Mouse (Mus musculus) stomach, embryonic 16.5 days (tissue): ENCODE results near the gene Mtch1. TPM values are rescaled to one million over a fixed set of nuclear protein-coding genes. Genes with fewer than 3 reads are reported as not detected.
A peak's percentile ranks its signal among the peaks of the same experiment; 100 is the strongest.
"Not testable (repeated sequence)": the region's sequence is repeated elsewhere in the genome, so short reads cannot be mapped to it uniquely, and the experiment has no call there.

Experiments
- ATAC-seq: fragments of 200-750 bp; cut with Nextera tagmentation; 2 replicates; pipeline ENCODE4 v1.8.0; 2017; ENCODE audit warnings: moderate number of reproducible peaks, moderate TSS enrichment; ENCODE audit not compliant: insufficient read depth, low FRiP score
- H3K27ac ChIP-seq: fragments of 300-500 bp; sonication (generic); 2 replicates; pipeline ENCODE4 v1.5.1; 2014; ENCODE audit warnings: low read length
- H3K27me3 ChIP-seq: fragments of 300-500 bp; sonication (generic); 2 replicates; pipeline ENCODE4 v1.6.1; 2014; ENCODE audit warnings: low read length, control low read depth, mixed read lengths; ENCODE audit not compliant: control insufficient read depth, insufficient read depth
- H3K36me3 ChIP-seq: fragments of 300-500 bp; sonication (generic); 2 replicates; pipeline ENCODE4 v1.6.1; 2014; ENCODE audit warnings: low read length; ENCODE audit not compliant: control insufficient read depth, insufficient read depth
- H3K4me1 ChIP-seq: fragments of 300-500 bp; sonication (generic); 2 replicates; pipeline ENCODE4 v1.6.1; 2014; ENCODE audit warnings: low read length, control low read depth, mixed read lengths; ENCODE audit not compliant: control insufficient read depth, insufficient read depth
- H3K4me2 ChIP-seq: fragments of 300-500 bp; sonication (generic); 2 replicates; pipeline ENCODE4 v1.6.1; 2014; ENCODE audit warnings: low read depth, low read length, mixed read lengths
- H3K4me3 ChIP-seq: fragments of 300-500 bp; sonication (generic); replicated peaks from 2 replicates; pipeline ENCODE4 v1.5.1; 2014; ENCODE audit warnings: mild to moderate bottlenecking, low read length
- H3K9ac ChIP-seq: fragments of 300-500 bp; sonication (generic); 2 replicates; pipeline ENCODE4 v1.6.1; 2014; ENCODE audit warnings: low read length
- H3K9me3 ChIP-seq: fragments of 300-500 bp; sonication (generic); replicated peaks from 2 replicates; pipeline ENCODE4 v1.6.1; 2016; ENCODE audit warnings: low read length, control low read depth; ENCODE audit not compliant: control insufficient read depth
- WGBS: fragments of 180-500 bp; shearing (Covaris S2); extraction: QIAGEN DNeasy Blood & Tissue Kit; methylation state at CpG from one replicate; pipeline ENCODE4 v1.1.7; 2014; 5-methylcytosine and 5-hydroxymethylcytosine counted together
- polyA plus RNA-seq: library from polyadenylated mRNA; unstranded; fragments of >200 nt; fragmentation: Nextera tagmentation; extraction: Ambion mirVana; gene quantifications from 2 replicates; pipeline ENCODE4 v1.2.1, GENCODE M21; 2015

Gene Mtch1
- polyA plus RNA-seq, 1 experiment from 2014 or later = 102 TPM

- Histone ChIP-seq H3K36me3 (no peaks in the 10 kb centered on the region), H3K27ac (peak overlapping the region; percentile 96), H3K27me3 (no peaks in the 10 kb centered on the region), H3K4me2 (peak overlapping the region; percentile 54), H3K4me3 (peak overlapping the region; percentile 38), H3K4me1 (peaks cover 20% of the 10 kb centered on the region), H3K9me3 (no peaks in the 10 kb centered on the region), H3K9ac (peak overlapping the region; percentile 66)
- 12% methylated on average over 17 of the region's 17 CpGs for whole genome bisulfite sequencing
- peak; percentile 63 for ATAC-seq
Observed at GRCm38 (mm10) chr17:29355841-29356478, 8.2 kb upstream of the Mtch1 start.

DNA sequence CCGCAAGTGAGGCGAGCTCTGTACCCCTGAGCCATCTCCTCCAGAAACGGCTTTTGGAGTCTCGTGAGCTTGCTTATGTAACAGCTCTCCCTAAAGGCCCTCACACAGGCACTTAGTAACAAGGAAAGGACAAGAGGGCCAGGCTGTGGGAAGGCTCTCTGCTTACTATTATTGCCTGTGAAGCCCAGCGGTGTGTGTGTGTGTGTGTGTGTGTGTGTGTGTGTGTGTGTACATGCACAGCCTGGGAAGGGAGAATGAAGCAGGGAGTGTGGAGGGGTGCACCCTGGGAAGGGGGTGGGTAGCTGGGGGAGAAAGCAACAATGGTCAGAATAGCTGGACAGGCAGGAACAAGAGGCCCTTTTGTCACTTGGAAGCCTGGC, 7.7 kb upstream of the Mtch1 start:
- ATAC-seq = peak; percentile 65
- Histone ChIP-seq H3K9ac (peak overlapping the region; percentile 66), H3K9me3 (no peaks in the 10 kb centered on the region), H3K4me2 (no peak overlapping the region), H3K27ac (peak overlapping the region; percentile 96), H3K36me3 (no peaks in the 10 kb centered on the region), H3K4me3 (no peak overlapping the region), H3K27me3 (no peaks in the 10 kb centered on the region), H3K4me1 (peaks cover 20% of the 10 kb centered on the region)
- 38% methylated on average over 5 of the region's 5 CpGs for WGBS

- H3K4me1 ChIP-seq = peaks cover 25% of the 10 kb centered on the region
- not testable (repeated sequence) for H3K27me3 ChIP-seq, ATAC-seq, H3K4me3 ChIP-seq, H3K4me2 ChIP-seq, H3K9ac ChIP-seq, H3K27ac ChIP-seq, H3K36me3 ChIP-seq, H3K9me3 ChIP-seq
- 77% methylated on average over 5 of the region's 5 CpGs for WGBS
Observed at GRCm38 (mm10) chr17:29351056-29351455, 3.3 kb upstream of the Mtch1 start.

DNA sequence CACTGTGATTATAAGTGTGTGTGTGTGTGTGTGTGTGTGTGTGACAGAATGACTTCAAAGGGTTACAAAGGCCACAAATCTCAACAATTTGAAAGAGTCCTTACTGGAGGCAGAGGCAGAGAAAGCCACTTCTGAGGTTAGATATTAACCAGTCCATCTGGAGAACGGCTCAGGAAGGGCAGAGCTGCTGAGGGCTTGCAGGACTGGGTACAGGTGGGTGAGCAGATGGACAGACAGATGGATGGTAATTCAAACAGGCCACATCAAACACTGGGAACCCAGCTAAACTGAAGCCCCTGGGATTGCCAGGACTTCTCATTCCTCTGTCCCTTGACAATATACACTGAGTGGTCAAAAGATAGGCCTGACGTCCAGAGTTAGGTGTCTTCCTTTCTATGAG, 1.3 kb upstream of the Mtch1 start:
- no peak overlapping the region for H3K4me3 ChIP-seq
- H3K9me3 ChIP-seq = no peaks in the 10 kb centered on the region
- no peaks in the 10 kb centered on the region for H3K27me3 ChIP-seq
- no peak overlapping the region for H3K9ac ChIP-seq
- H3K4me1 ChIP-seq = peaks cover 20% of the 10 kb centered on the region
- WGBS = 71% methylated on average over 2 of the region's 2 CpGs
- no peaks in the 10 kb centered on the region for H3K36me3 ChIP-seq
- H3K4me2 ChIP-seq = no peak overlapping the region
- no peak overlapping the region for H3K27ac ChIP-seq
- ATAC-seq = no peak

GRCm38 (mm10) chr17:29347126-29347644, 549 bp downstream of the Mtch1 start:
- 0 out of 2 replicates have a peak, but pooled peaks cover 9% of the 10 kb centered on the region for H3K36me3 ChIP-seq
- H3K4me2 ChIP-seq = peak overlapping the region; percentile 88
- no peaks in the 10 kb centered on the region for H3K9me3 ChIP-seq
- peaks cover 30% of the 10 kb centered on the region for H3K4me1 ChIP-seq
- ATAC-seq = no peak; the same call in 1 of the 2 replicates
- no peaks in the 10 kb centered on the region for H3K27me3 ChIP-seq
- WGBS = under 1% methylated on average over 45 of the region's 45 CpGs
- H3K9ac ChIP-seq = peak overlapping the region; percentile 89
- H3K4me3 ChIP-seq = peak overlapping the region; percentile 74
- H3K27ac ChIP-seq = peak overlapping the region; percentile 84

- Histone ChIP-seq H3K27me3 (no peaks in the 10 kb centered on the region), H3K27ac (peak overlapping the region; percentile 84), H3K4me2 (peak overlapping the region; percentile 88), H3K36me3 (0 out of 2 replicates have a peak, but pooled peaks cover 9% of the 10 kb centered on the region), H3K4me3 (peak overlapping the region; percentile 74), H3K9me3 (no peaks in the 10 kb centered on the region), H3K9ac (peak overlapping the region; percentile 89), H3K4me1 (peaks cover 36% of the 10 kb centered on the region)
- 2% methylated on average over 11 of the region's 11 CpGs for WGBS
- no peak for ATAC-seq
Observed at GRCm38 (mm10) chr17:29346496-29347125, 1.1 kb downstream of the Mtch1 start.

GRCm38 (mm10) chr17:29345272-29345671, 2.5 kb downstream of the Mtch1 start:
- Histone ChIP-seq H3K4me3 (no peak overlapping the region), H3K36me3 (0 out of 2 replicates have a peak, but pooled peaks cover 12% of the 10 kb centered on the region), H3K9ac (no peak overlapping the region), H3K9me3 (no peaks in the 10 kb centered on the region), H3K4me1 (peaks cover 46% of the 10 kb centered on the region), H3K27ac (no peak overlapping the region), H3K27me3 (no peaks in the 10 kb centered on the region), H3K4me2 (no peak overlapping the region)
- ATAC-seq = no peak
- 83% methylated on average over 12 of the region's 12 CpGs for WGBS

GRCm38 (mm10) chr17:29343241-29343640, 4.5 kb downstream of the Mtch1 start:
- Histone ChIP-seq H3K9ac (no peak overlapping the region), H3K9me3 (no peaks in the 10 kb centered on the region), H3K4me2 (no peak overlapping the region), H3K27ac (no peak overlapping the region), H3K4me3 (no peak overlapping the region), H3K27me3 (no peaks in the 10 kb centered on the region), H3K36me3 (peaks cover 15% of the 10 kb centered on the region; the same call in 1 of the 2 replicates), H3K4me1 (peaks cover 42% of the 10 kb centered on the region)
- whole genome bisulfite sequencing = 84% methylated on average over 5 of the region's 5 CpGs
- no peak for ATAC-seq
